Mouse (Mus musculus) CD8-positive naive resting alpha-beta T cell, adult 57 days (primary cell): Measurements from ENCODE around the gene Evc2. TPM values are rescaled to one million over a fixed set of nuclear protein-coding genes. Genes with fewer than 3 reads are reported as not detected.

Source experiments
- total RNA-seq: library from RNA; stranded (reverse); gene quantifications from one replicate; pipeline ENCODE4 v1.2.4, GENCODE M21; 2023

Evc2 gene
- total RNA-seq, result not detected

GRCm38 (mm10) chr5:37338288-37338687, at the start of gene Evc2:
TSS of gene Evc2 (plus strand) at chr5:37338499.

DNA sequence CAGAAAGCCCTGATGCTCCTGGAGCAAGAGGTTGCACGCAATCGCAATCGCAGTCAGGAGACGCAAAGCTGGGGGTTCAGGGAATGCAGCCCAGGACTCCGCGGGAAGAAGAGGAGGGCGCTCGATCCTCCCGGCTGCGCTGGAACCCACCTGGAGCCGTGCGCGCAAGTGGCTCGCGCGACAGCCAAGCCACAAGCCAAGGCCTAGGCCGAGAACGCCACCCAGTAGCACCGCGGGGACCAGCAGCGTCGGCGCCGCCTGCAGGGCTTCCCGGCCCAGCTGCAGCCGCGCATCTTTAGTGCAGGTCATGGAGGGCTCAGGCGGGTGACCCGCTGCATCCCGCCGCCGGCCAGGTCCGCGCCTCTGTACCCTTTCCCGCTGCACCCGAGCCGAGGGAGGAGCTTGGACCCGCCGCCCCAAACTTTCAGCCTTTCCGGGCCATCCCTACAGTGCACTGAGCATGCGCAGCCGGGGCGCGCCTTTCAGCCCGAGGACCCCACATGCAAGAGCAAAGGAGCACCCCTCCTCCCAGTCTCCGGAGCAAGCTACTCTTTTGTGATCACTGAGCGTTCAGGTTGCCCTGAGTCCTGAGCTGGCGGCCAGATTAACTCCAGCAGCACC, 1.7 kb upstream of the Evc2 start, which contains the start of gene Evc:
Gene Evc, minus strand, starts transcription at position 410 of the 621 bp plus-strand sequence.

Other genes with a start within 250 kb of the Evc2 start
- gene Crmp1, start 96.6 kb upstream of the Evc2 start, total RNA-seq, result 11.5 TPM
- 1.0 TPM for gene Evc, start 1.6 kb upstream of the Evc2 start, total RNA-seq